Mouse (Mus musculus): ENCODE data around the gene Casp8.
"Not testable (repeated sequence)": the region's sequence is repeated elsewhere in the genome, so short reads cannot be mapped to it uniquely, and the experiment has no call there.

DNA sequence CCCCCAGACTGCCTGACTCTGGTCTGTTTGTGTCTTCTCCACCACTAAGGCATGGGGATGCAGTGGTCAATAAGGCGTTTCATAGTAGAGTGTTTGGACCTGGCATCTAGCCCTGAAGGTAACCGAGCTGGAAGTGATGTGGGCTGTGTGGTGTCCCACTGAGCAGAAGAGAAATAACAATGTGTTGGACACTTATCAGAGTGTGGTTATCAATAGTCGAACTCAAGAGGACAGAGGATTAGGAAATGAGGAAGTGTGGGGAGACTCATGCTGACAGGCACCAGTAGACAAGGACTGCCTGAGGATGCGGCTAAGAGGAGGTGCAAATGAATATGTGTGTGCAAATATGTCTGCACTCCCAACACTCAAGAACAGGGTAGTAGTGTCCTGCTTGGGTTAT, 81.3 kb downstream of the Casp8 start:
- not testable (repeated sequence) for TF ChIP-seq CTCF (IDR thresholded peaks at IDR 0.05; ENCODE audit: low read depth); EP300 (optimal IDR thresholded peaks at IDR 0.05)

Data from stomach, postnatal 0 days (tissue).